Mouse (Mus musculus) retina, postnatal 7 days (tissue): ENCODE data around the gene Zfp64.
A peak's percentile ranks its signal among the peaks of the same experiment; 100 is the strongest.

Experiments used
- DNase-seq: peaks from one replicate; pipeline ENCODE4 v3.0.0-alpha.2; 2012; ENCODE audit warnings: low read depth, low spot score

Gene Zfp64

DNA sequence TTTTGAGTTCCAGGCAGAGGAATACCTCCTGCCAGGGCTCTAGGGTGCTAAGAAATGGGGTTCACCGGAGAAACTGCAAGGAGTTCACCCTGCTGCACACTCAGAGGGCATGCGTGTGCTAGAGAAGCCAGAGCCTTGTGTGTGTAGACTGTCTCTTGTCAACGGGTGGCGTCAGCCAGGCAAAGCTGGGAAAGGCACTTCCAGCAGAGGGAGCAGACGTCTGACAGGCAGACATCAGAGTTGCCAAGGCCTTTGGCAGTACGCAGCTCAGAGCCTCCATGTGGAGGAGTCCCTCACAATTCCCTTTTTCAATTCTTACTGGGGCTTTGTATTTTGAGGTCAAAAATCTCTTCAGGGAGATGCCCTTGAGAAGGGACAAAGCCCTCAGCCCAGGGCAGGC lies 6.9 kb downstream of the Zfp64 start:
- DNase-seq: no peak

- DNase-seq: no peak
Measured at GRCm38 (mm10) chr2:168947663-168948062, 7.7 kb downstream of the Zfp64 start.

GRCm38 (mm10) chr2:168944011-168944410 lies 11.4 kb downstream of the Zfp64 start:
- no peak for DNase-seq

GRCm38 (mm10) chr2:168939941-168940340 lies 15.4 kb downstream of the Zfp64 start:
- DNase-seq: no peak

- no peak for DNase-seq
Measured at GRCm38 (mm10) chr2:168939261-168939933, 16.0 kb downstream of the Zfp64 start.

GRCm38 (mm10) chr2:168936896-168937295 lies 18.5 kb downstream of the Zfp64 start:
- DNase-seq: no peak

DNA sequence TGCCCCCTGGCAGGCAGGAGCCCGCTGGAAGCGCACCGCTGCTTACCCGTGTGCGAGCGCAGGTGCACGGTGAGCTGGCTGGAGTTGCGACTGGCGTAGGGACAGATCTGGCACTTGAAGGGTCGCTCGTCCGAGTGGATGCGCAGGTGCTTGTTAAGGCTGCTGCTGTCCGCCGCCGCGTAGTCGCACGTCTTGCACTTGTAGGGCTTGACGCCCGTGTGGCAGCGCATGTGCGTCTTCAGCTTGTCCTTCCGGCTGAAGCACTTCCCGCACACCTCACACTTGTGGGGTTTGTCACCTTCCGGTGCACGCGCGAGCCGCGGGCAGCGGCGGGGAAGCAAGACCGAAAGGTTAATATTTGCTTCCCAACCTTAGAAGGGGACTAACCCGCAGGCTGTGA lies 20.2 kb downstream of the Zfp64 start:
- no peak for DNase-seq

DNA sequence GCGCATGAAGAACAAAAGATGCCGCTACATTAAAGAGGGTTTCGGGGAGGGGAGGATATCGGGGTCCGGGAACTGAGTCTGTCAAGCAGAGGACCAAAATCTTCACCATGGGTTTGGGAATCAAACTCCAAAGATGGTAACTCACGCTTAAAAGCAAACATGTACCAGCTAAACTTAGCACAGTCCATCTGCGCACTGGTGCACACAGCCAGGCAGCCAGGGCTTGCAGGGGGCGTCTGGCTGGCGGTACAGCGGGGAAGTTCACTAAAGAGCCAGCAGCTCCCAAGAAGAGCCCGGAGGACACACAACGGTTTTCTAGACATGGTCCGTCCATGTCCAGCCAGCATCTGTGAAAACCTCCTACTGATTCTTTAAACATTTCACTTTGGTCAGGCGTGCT lies 23.7 kb downstream of the Zfp64 start:
- DNase-seq: no peak

GRCm38 (mm10) chr2:168929691-168930090 lies 25.7 kb downstream of the Zfp64 start:
- peak; percentile 40 for DNase-seq

DNA sequence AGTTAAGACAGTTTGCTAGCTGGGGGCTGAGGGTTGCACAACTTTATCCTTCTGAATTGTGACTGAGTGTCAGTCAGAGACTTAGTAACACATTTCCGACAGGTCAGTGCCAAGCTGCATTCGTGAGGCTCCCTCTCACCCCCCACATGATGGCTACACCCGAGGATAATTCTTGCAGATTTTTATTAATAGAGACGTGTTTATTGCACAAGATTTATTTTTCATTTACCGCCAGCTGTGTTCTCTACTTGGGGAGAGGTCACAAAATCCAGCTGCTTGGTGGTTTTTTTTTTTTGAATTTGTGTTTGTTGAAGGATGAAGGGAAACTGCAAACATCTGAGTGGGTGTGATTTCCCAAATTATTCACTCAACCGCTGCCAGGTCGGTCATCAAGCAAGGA lies 28.0 kb downstream of the Zfp64 start:
- DNase-seq: no peak

GRCm38 (mm10) chr2:168926257-168926810 lies 29.1 kb downstream of the Zfp64 start:
- no peak for DNase-seq

- peak; percentile 38 for DNase-seq
Measured at GRCm38 (mm10) chr2:168923706-168924105, 31.7 kb downstream of the Zfp64 start.

GRCm38 (mm10) chr2:168922466-168922865 lies 32.9 kb downstream of the Zfp64 start:
- no peak for DNase-seq

DNA sequence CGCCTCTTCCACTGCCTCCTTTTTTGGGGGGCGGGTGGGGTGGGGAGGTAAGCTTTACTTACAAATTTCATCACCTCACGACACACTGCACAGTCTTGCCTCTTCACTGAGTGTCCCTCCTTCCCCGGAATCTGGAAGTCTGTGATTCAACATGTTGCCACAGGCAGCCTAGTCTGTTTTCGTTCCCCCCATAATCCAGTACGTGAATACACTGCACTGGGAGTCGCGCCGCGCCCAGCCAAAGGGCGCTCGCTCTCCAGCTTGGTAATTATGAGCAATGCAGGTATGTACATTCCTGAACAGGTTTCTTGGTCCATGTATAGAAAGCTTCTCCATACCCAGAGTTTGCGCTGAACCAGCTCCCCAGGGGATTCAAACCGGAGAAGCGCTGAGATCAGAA lies 35.4 kb downstream of the Zfp64 start:
- DNase-seq: no peak

DNA sequence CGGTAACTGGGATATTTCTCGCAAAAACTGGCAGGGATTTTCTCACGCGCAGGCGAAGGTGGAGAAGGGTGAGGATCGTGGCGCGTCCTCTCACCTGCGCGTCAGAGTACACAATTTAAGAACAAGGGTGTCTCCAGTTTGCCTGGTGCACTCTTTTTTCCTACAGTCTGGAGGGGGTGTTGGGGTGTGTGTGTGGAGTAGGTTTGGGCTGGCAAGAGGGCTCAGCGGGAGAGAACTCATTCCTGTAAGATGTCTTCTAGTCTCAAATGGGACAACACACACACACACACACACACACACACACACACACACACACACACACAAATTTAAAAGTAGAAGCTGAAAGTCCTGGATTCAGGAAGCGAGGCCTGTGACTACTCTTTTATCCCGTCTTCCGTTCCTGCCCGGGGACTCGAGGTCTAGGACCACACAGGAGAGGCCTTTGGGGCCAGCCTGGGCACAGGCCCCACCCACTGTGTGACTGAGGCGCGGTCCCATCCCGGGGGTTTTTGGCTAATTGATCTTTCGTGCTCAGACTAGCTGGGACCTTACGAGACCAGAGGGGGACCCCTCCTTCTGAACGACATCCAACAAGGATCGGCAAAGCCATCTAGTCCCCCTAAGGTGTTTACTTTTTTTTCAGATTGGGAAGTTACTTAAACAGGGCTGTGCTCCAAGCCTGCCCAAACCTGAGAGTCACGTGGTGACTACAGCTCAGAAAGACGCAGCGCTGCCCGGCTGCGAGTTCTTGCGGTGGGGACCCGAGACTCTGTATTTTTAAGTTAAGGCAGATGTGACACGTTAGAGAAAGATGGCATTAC lies 42.3 kb downstream of the Zfp64 start:
- no peak for DNase-seq

- DNase-seq: no peak
Measured at GRCm38 (mm10) chr2:168912051-168912891, 43.1 kb downstream of the Zfp64 start.

- DNase-seq: no peak
Measured at GRCm38 (mm10) chr2:168911527-168911926, 43.9 kb downstream of the Zfp64 start.

DNA sequence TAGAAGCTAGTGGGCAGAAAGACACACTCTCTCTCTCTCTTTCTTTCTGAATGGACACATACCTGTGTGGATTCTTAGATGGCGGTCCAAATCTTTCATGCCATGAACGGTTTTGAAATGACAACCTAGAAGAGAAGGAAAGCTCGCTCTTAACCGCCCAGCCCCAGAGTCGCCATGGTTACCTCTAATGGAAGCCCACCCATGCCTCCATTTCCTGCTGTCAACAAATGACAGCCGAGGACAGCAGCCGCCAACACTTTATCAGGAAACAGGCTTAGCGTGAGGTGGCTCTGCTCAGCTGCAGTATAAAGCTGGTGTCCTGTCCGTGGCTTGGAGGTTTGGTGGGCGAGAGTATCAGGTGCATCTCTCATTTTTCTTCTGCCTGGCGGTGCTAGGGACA lies 49.4 kb downstream of the Zfp64 start:
- no peak for DNase-seq

DNA sequence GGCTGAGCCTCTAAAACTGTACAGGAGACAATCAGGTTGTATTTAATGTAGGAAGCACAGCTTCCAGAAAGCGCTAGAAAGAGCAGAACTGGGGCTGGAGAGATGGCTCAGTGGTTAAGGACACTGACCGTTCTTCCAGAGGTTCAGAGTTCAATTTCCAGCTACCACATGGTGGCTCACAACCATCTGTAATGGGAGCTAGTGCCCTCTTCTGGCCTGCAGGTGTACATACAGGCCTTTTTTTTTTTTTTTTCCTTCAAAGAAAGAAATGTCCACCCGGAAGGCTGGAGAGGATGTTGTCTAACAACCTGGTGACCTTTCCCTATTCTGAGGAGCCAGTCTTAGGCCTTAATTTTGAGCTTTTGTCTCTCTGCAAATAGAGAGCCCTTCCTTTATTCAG lies 50.5 kb downstream of the Zfp64 start:
- no peak for DNase-seq

DNA sequence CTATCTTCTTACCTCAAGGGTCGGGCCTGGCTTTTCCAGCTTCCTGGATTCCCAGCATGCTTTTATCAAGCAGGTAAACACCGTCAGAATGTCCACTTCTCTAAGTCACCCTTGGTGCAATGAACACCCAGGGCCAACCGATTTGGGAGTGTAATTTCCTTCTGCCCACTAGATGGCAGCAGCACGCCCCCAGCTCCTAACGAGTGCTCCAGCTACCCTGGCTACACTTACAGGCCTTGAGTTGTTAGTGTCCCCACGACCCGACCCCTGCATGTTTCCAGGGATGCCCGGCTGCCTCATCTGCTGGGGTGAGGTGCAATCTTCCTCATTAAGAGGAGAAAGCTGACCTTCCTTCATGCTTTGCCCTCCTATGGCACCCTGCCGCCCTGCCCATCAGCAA lies 51.2 kb downstream of the Zfp64 start:
- peak; percentile 46 for DNase-seq

- DNase-seq: no peak
Measured at GRCm38 (mm10) chr2:168902634-168903033, 52.8 kb downstream of the Zfp64 start.

- no peak for DNase-seq
Measured at GRCm38 (mm10) chr2:168897906-168898305, 57.5 kb downstream of the Zfp64 start.
